Mouse (Mus musculus): Measurements from ENCODE around the gene Pgap3.

The Pgap3 gene

DNA sequence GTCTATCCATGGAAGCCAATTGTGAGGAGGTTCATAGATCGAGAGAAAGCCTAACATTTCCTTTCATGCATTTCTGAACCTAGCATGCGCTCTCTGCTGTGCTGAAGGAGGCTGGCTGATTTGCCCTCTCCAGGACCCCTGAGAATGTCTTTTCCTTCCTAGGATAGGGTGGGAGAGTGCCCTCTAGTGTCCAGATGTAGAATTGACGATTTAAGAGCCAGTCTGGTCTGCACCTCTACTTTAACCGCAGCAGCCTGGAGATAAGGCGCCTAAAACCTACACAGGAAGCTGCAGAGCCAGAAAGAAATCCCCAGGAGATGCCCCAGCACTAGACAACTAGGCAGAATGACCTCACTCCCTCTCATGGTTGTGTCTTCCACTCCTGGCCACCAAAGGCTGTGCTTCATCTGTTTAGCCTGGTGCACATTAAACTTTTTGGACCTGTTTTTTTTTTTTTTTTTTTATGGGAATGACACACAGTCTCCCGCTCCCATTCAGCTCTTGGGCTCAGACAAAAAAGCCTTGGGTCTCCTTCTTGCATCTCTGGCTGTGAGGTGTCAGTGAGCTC lies 44.5 kb downstream of the Pgap3 start:
- in situ Hi-C loops (cut with MboI): no loop called here

DNA sequence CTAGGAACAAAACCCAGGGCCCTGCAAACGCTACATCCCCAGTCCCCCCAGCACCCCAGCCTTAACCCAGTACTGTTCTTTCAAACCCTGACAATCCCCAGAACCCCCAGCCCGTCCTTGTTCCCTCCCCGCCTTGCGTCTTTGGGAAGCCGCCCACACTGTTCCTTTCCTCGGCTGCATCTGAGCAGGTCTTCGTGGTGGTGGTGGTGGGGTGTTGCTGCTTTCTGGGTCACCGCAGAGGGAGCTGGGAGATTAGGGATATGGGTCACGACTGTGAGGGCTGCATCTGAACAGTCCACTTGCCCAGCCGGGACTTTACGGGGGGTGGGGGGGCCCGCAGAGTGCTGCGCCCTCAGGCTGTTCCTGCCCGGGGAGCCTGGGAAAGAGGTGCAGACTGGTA lies 45.8 kb downstream of the Pgap3 start:
- in situ Hi-C loops (cut with MboI): no loop called here

DNA sequence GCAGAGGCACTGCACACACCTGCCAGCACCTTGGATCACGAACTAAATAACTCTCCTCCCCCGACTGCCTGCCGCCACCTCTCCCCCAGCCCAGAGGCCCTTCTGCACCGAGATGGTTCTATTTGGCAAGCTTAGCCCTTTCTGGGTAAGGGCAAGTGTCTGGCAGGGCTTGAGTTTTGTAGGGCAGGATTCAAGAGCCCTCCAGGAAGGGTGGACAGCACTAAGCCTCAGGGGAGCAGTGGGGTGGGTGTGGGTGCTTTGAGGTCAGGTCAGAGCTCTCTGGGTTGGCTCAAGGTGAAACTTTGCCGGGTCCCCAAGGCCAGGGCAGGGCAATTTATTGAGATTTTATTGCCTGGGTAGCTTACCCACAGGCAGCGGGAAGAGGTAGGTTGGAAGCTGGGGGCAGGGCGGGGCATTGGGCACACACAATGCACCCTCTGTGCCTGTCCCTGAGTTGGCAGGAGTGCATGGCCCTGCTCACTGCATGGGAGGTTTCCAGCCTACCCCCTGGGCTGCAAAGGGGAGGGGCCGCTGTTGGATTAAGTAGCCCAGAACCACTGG lies 46.6 kb downstream of the Pgap3 start:
- in situ Hi-C loops (cut with MboI): no loop called here

DNA sequence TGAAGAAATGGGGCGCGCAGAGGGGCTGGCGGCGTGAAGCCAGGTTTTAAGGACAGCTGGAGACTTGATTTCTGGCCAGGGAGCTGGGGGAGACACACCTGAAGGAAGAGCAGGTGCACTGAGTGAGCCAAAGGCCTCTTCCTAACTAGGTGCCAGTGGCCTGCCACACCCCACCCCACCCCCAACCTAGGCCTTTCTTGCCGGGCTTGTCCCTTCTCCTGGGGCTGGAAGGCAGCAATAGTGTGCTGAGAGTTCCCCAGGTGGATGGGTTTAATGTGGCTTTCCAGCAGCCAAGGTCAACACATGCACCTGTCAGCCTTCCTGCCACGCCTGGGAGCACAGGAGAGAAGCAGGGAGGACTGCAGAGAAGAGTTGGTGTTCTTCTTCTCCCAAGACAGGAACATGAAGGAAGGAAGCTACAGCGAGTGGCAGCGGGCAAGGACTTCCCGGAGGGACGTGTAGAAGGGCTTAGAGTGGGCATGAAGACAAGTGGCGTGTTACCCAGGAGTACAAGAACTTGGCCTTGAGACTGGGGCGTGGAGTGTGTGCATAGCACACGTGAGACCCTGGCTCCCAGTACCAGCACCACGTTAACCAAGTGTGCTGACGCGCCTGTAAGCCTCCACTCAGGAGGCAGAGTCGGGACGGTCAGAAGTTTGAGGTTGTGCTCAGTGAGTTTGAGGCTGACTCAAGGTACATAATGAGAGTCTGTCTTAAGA lies 47.9 kb downstream of the Pgap3 start:
- in situ Hi-C loops (cut with MboI): no loop called here

DNA sequence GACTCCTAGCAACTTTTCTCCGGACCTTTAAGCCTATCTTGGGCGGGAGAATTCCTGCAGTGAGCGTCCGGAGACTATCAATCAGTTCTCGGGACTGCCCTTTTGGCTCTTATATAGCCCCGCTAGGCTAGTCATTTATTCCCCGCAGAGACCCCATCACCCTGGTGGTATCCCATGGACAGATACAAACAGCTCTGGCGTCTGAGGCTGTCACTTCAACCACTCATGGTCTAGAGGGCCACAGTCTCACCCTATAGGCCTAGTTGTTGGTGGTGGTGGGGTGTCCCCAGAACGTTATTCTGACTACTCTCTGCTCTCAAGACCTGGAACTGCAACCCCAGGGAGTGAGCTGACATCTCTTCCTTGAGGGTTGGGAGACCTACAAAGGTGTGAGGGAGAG lies 51.0 kb downstream of the Pgap3 start:
- in situ Hi-C loops (cut with MboI): no loop called here

DNA sequence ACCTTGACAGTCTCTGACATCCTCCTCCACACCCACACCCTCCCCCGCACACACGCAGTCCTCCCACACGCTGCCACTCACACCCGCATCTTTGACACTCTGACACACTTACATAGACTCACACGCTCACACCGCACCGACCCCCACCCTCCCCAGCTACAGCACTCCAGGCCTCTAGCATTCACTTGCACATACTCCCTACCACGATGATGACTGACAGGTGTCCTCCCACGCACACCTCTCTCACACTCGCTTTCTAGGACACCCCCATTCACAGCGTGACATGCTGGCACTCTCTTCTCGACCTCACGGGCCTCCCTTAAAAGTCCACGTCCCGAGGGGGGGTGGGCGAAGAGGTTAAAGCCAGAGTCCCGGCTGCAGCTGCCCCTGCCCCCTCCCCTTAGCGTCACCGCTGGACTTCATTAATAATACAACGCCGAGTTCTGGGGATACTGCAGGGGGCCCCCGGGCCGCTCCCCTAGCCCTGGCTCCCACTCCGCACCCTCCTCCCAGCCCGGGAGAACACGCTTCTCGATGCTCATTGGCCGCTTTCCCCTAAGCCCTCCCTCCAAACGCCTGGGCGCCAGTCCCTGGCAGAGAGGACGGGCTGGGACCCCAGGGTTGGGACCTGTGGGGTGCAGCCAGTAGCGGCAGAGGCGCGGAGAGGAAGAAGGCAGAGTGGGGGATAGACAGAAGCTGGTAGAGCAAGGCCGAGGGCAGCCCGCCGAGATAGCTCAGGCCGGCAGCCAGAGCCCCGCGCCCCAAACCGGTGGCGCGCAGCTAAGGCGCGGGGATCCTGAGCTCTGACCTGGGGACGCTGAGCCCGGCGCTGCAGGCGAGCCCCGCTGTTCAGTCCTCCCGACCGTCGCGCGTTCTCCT lies 52.0 kb downstream of the Pgap3 start, which contains the start of gene Ppp1r1b:
TSS of gene Ppp1r1b (plus strand) at position 322 of the 879 bp plus-strand sequence.
- in situ Hi-C loops (cut with MboI): no loop called here

DNA sequence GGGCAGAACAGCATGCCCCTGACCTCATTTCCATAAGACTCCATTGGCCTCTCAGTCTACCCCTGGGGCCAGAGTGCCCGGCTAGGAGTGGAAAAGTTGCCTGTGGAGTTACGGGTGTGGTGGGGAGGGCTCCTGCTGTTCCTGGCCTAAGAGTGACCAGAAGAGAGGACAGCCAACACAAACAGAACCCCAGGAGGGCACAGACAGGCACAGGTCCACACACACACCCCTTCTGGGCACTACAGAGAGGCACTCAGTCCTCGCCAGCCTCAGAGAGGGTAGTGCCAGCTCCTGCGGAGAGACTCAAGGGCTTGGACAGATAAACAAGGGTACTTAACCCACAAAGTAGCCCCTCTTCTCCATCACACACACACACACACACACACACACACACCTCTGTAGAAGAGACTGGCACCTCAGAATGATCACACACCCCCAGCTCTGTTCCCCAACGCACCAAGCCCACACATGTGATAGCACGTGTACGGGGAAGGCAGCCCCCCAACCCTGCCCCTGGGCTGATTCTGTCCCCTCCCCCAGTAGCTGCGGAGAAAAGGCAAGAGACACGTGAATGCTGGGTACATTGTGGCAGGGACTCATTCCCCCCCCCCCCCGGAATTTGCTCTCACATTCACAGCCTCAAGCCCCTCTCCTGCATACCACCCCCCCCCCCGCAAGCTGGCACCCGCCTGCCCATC lies 52.8 kb downstream of the Pgap3 start:
- in situ Hi-C loops (cut with MboI): no loop called here

DNA sequence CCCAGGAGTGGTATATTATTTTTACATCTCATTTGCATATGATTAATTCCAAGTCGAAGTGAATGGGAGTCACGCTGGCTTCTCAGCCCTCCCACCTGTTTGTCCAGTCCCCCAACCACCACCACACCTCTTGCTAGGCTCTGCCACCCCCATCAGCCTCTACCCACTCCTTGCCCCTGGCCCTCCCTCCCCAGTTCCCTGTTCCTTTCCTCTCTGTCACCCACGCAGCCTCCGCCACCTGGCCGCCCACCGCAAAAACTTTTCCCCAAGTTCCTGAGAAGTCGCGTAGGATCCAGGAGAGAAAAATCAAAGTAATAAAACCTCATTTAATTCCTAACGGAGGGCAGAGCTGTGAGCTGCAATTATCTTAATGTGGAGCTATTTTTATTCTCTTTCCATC lies 54.1 kb downstream of the Pgap3 start:
- in situ Hi-C loops (cut with MboI): no loop called here

DNA sequence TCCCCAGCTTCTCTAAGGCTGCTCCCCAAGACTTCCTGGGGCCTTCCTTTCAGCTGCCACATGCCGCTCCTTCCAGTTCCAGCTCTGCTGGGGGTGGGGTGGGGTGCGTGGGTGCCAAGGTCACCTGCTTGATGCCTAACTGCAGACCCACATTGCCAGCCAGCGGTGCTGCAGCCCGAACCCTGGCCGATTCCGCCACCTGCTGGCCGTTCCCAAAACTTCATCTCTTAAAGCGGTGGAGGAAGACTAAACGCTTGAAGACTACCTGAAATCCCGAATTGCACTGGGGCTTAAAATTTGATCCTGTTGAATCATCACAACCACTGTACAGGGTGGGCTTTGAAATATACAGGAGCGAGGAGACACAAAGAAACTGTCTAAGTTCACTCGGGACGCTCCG lies 55.0 kb downstream of the Pgap3 start:
- in situ Hi-C loops (cut with MboI): no loop called here

DNA sequence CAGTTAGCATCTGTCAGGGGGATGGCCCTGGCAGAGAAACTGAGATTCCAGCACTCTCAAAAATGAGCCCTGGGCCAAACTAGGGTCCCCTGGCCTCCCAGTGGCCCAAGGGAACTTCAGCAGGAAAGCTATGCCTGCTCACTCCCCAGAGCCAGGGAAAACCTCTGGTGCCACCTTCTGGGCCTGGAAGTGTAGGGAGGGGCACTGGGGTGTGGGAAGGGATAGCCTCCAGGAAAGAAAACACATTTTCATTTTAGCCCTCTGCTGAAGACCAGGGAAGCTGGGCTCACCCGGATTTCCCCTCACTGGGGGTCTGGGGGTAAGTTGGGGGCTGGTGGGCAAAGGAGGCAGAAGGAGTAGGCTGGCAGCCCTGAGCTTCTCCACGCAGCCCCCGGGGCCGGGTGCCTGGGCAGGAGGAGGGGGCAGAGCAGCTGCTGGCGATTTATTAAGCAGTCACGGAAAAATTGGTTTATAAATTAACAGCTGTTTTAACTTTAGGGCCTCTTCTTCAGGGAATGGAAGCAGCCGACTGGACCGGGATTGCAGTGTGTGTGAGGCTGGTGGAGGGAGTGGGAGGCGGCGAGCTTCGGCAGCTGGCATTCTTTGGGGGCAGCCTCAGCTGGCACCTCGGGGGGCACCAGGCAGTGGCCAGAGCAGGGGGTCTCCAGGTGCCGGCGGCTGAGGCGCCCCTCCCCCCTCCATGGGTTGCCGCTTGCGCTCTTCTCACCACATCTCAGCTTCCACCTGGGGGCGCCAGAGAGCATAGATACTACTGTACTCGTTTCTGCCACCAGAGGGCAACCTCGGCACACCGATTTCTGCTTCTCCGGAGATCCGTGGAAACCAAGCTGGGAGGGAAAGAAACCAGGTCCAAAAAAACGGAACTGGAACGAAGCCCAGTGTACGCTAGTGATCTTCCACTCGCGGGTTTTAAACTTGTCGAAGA lies 58.0 kb downstream of the Pgap3 start:
- in situ Hi-C loops (cut with MboI): no loop called here

DNA sequence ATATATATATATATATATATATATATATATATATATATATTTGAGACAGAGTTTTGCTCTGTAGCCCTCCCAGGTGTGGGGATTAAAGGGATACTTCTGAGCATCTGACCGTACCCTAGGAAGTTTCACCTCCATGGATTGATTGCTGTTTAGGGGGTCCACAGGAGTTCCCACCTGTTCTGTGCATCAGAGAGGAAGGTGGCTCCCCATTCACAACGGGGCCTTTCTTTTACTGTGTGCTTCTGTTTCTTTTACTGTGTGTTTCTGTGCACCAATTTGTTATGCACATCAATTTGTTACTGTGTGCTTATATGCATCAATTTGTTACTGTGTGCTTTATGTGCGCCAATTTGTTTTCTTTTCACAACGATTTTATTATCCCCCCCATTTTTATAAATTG lies 59.1 kb downstream of the Pgap3 start:
- in situ Hi-C loops (cut with MboI): no loop called here

DNA sequence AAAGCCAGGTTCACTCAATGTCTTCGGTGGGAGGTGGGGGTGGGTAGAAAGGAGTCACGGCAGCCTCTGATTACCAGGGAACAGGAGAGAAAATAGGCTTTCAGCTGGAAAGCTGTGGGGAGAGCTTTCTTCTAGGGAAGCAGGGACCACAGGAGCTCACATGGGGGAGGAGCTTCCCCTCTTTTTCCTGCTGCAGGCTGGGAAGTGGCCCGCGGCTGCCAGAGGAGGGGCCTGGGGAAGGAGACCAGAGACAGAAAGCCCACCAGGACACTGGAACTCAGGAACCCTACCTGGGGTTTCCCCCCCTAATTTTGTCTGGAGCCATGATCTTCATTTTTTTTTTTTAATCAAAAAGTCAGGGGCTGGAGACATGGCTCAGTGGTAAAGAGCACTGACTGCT lies 59.7 kb downstream of the Pgap3 start:
- in situ Hi-C loops (cut with MboI): no loop called here

DNA sequence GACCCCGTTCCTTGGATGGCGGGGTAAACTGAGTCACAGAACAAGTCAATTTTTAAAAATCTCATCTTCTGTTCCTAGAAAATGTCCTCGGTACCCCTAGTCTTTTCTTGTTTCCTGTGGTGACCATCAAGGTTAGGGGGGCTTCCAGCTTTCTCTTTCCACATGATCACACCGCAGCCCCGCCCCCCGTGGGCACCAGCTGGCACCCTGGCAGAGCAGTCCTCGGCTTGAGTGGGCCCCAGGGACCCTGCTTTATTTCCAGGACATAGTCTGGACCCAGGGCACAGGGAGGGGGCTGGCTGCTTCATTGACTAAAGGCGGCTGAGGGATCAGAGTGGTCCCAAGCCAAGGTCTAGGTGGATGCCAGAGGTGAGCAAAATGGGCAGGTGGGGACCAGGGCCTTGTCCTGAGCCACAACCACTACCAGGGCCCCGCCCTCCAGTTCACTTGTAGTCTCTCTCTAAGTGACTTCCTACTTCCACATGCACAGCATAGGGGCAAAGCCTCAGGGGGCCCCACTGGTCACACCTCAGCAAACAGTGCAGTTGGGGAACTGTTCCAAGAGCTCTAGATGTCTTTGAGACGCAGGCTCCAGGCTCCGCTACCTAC lies 60.5 kb downstream of the Pgap3 start:
- in situ Hi-C loops (cut with MboI): no loop called here

DNA sequence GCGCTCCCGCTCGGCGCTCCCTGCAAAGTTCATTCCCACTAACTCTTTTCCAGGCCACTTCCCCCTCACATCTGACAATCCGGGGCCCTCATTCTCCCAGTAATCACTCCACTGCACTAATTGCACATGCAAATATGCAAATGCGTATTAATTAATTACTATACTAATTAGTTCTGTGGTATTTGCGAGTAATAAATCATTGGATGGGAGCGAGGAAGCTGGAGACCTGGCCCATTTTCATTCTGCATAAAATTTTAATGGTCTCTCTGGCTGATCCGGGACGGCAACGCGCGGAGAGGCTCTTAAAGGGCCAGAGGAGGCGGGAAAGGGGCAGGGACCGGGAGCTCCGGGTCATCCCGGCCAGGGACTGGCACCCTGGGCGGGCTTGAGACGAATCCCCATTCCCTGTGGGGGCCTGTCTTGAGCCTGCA lies 61.2 kb downstream of the Pgap3 start:
- in situ Hi-C loops (cut with MboI): no loop called here

Data from mature B cell (primary cell).